Mouse (Mus musculus): ENCODE results near the gene Tbx6. TPM values are rescaled to one million over a fixed set of nuclear protein-coding genes. Genes with fewer than 3 reads are reported as not detected.

The Tbx6 gene
- polyA plus RNA-seq, 1 experiment from 2014 or later, result 0.29 TPM

GRCm38 (mm10) chr7:126825403-126825802 is 44.1 kb downstream of the Tbx6 start:
- no peak overlapping the region for H3K9ac ChIP-seq (replicated peaks)
- H3K9me3 ChIP-seq (ENCODE audit: low read length), result no peaks in the 10 kb centered on the region
- ATAC-seq (no peak), DNase-seq (peak; percentile 53)
- no peak overlapping the region for H3K4me2 ChIP-seq (ENCODE audit: low read depth, low read length)
- 20% methylated on average over 8 of the region's 8 CpGs for WGBS (ENCODE audit: insufficient replicate concordance)
- no peaks in the 10 kb centered on the region for H3K4me1 ChIP-seq (ENCODE audit: insufficient read depth)
- peaks cover 37% of the 10 kb centered on the region for H3K27me3 ChIP-seq (ENCODE audit: insufficient read depth, low read length)
- H3K36me3 ChIP-seq (replicated peaks; ENCODE audit: insufficient read depth, low read length), result no peaks in the 10 kb centered on the region
- TF ChIP-seq CTCF (IDR thresholded peaks at IDR 0.05; ENCODE audit: low read depth) (no peak), EP300 (IDR thresholded peaks at IDR 0.05; ENCODE audit: low read depth) (no peak)
- H3K27ac ChIP-seq (ENCODE audit: low read depth), result no peak overlapping the region
- no peak overlapping the region for H3K4me3 ChIP-seq (ENCODE audit: low read depth, low read length)

- no peak for TF ChIP-seq CTCF (IDR thresholded peaks at IDR 0.05; ENCODE audit: low read depth)
- no peak for TF ChIP-seq EP300 (IDR thresholded peaks at IDR 0.05; ENCODE audit: low read depth)
- no peak for ATAC-seq
- Histone ChIP-seq H3K4me1 (ENCODE audit: insufficient read depth) (no peaks in the 10 kb centered on the region), H3K9ac (replicated peaks) (no peak overlapping the region), H3K9me3 (ENCODE audit: low read length) (no peaks in the 10 kb centered on the region), H3K4me3 (ENCODE audit: low read depth, low read length) (no peak overlapping the region), H3K27me3 (ENCODE audit: insufficient read depth, low read length) (peaks cover 37% of the 10 kb centered on the region), H3K36me3 (replicated peaks; ENCODE audit: insufficient read depth, low read length) (no peaks in the 10 kb centered on the region), H3K27ac (ENCODE audit: low read depth) (no peak overlapping the region), H3K4me2 (ENCODE audit: low read depth, low read length) (no peak overlapping the region)
- 62% methylated on average over 5 of the region's 5 CpGs for WGBS (ENCODE audit: insufficient replicate concordance)
- DNase-seq, result no peak
Observed at GRCm38 (mm10) chr7:126825952-126826351, 44.7 kb downstream of the Tbx6 start.

- Histone ChIP-seq H3K4me1 (ENCODE audit: insufficient read depth) (peaks cover 8% of the 10 kb centered on the region; the same call in 1 of the 2 replicates), H3K9ac (replicated peaks) (peak within 1 kb of the TSS; percentile 51; the same call in 1 of the 2 replicates), H3K36me3 (replicated peaks; ENCODE audit: insufficient read depth, low read length) (no peaks in the 10 kb centered on the region), H3K27ac (ENCODE audit: low read depth) (no peak within 1 kb of the TSS), H3K9me3 (ENCODE audit: low read length) (no peaks in the 10 kb centered on the region), H3K27me3 (ENCODE audit: insufficient read depth, low read length) (peaks cover 8% of the 10 kb centered on the region; the same call in 1 of the 2 replicates), H3K4me3 (ENCODE audit: low read depth, low read length) (peak within 1 kb of the TSS; percentile 30; the same call in 1 of the 2 replicates), H3K4me2 (ENCODE audit: low read depth, low read length) (peak within 1 kb of the TSS; percentile 65)
- 61% methylated on average over 5 of the region's 5 CpGs for WGBS (ENCODE audit: insufficient replicate concordance)
- ATAC-seq (no peak), DNase-seq (no peak)
- TF ChIP-seq CTCF (IDR thresholded peaks at IDR 0.05; ENCODE audit: low read depth) (no peak), EP300 (IDR thresholded peaks at IDR 0.05; ENCODE audit: low read depth) (no peak)
Observed at GRCm38 (mm10) chr7:126831539-126831938, 50.3 kb downstream of the Tbx6 start, which contains the start of gene 4930451I11Rik. Gene 4930451I11Rik, minus strand, starts transcription at chr7:126831639.

- Histone ChIP-seq H3K27ac (ENCODE audit: low read depth) (no peak overlapping the region), H3K36me3 (replicated peaks; ENCODE audit: insufficient read depth, low read length) (no peaks in the 10 kb centered on the region), H3K27me3 (ENCODE audit: insufficient read depth, low read length) (peaks cover 8% of the 10 kb centered on the region; the same call in 1 of the 2 replicates), H3K4me3 (ENCODE audit: low read depth, low read length) (peak overlapping the region; percentile 30; the same call in 1 of the 2 replicates), H3K4me1 (ENCODE audit: insufficient read depth) (peaks cover 11% of the 10 kb centered on the region; the same call in 1 of the 2 replicates), H3K9ac (replicated peaks) (peak overlapping the region; percentile 51; the same call in 1 of the 2 replicates), H3K4me2 (ENCODE audit: low read depth, low read length) (peak overlapping the region; percentile 65), H3K9me3 (ENCODE audit: low read length) (no peaks in the 10 kb centered on the region)
- ATAC-seq (peak; percentile 91), DNase-seq (peak; percentile 87)
- under 1% methylated on average over 21 of the region's 21 CpGs for WGBS (ENCODE audit: insufficient replicate concordance)
- TF ChIP-seq EP300 (IDR thresholded peaks at IDR 0.05; ENCODE audit: low read depth) (no peak), CTCF (IDR thresholded peaks at IDR 0.05; ENCODE audit: low read depth) (peak; percentile 92)
Observed at GRCm38 (mm10) chr7:126832036-126832598, 50.8 kb downstream of the Tbx6 start.

- Histone ChIP-seq H3K9me3 (ENCODE audit: low read length) (no peaks in the 10 kb centered on the region), H3K27me3 (ENCODE audit: insufficient read depth, low read length) (peaks cover 7% of the 10 kb centered on the region; the same call in 1 of the 2 replicates), H3K4me1 (ENCODE audit: insufficient read depth) (peaks cover 11% of the 10 kb centered on the region; the same call in 1 of the 2 replicates), H3K4me3 (ENCODE audit: low read depth, low read length) (no peak overlapping the region), H3K36me3 (replicated peaks; ENCODE audit: insufficient read depth, low read length) (no peaks in the 10 kb centered on the region), H3K4me2 (ENCODE audit: low read depth, low read length) (no peak overlapping the region), H3K9ac (replicated peaks) (no peak overlapping the region), H3K27ac (ENCODE audit: low read depth) (no peak overlapping the region)
- DNase-seq (no peak), ATAC-seq (no peak)
- no peak for TF ChIP-seq EP300 (IDR thresholded peaks at IDR 0.05; ENCODE audit: low read depth)
- TF ChIP-seq CTCF (IDR thresholded peaks at IDR 0.05; ENCODE audit: low read depth), result no peak
- 90% methylated on average over 1 of the region's 1 CpGs for WGBS (ENCODE audit: insufficient replicate concordance)
Observed at GRCm38 (mm10) chr7:126833294-126833693, 52.0 kb downstream of the Tbx6 start.

Other genes with a start within 250 kb of the Tbx6 start
- 78.4 and 90.9 TPM in 2 replicates for gene Eif3c, start 215.1 kb upstream of the Tbx6 start, polyA plus RNA-seq (2015; fragmentation: Nextera tagmentation; extraction: Ambion mirVana)
- 3.0 and 4.0 TPM in 2 replicates for gene Apobr, start 196.5 kb upstream of the Tbx6 start, polyA plus RNA-seq (2015; fragmentation: Nextera tagmentation; extraction: Ambion mirVana)
- 12.3 and 14.6 TPM in 2 replicates for gene Cln3, start 195.7 kb upstream of the Tbx6 start, polyA plus RNA-seq (2015; fragmentation: Nextera tagmentation; extraction: Ambion mirVana)
- 0.18 and 0.21 TPM in 2 replicates for gene Il27, start 186.5 kb upstream of the Tbx6 start, polyA plus RNA-seq (2015; fragmentation: Nextera tagmentation; extraction: Ambion mirVana)
- gene Nupr1, start 150.6 kb upstream of the Tbx6 start, polyA plus RNA-seq (2015; fragmentation: Nextera tagmentation; extraction: Ambion mirVana), result 4.0 and 4.5 TPM in 2 replicates
- gene Sgf29, start 132.2 kb upstream of the Tbx6 start, polyA plus RNA-seq (2015; fragmentation: Nextera tagmentation; extraction: Ambion mirVana), result 22.7 and 22.8 TPM in 2 replicates
- gene Sult1a1, start 105.1 kb upstream of the Tbx6 start, polyA plus RNA-seq (2015; fragmentation: Nextera tagmentation; extraction: Ambion mirVana), result 221 and 241 TPM in 2 replicates
- gene Bola2, start 86.1 kb upstream of the Tbx6 start, polyA plus RNA-seq (2015; fragmentation: Nextera tagmentation; extraction: Ambion mirVana), result 86.5 and 93.5 TPM in 2 replicates
- gene Slx1b, start 85.7 kb upstream of the Tbx6 start, polyA plus RNA-seq (2015; fragmentation: Nextera tagmentation; extraction: Ambion mirVana), result 2.6 and 3.7 TPM in 2 replicates
- gene Coro1a, start 73.7 kb upstream of the Tbx6 start, polyA plus RNA-seq (2015; fragmentation: Nextera tagmentation; extraction: Ambion mirVana), result 121 and 130 TPM in 2 replicates
- gene Mapk3, start 21.9 kb upstream of the Tbx6 start, polyA plus RNA-seq (2015; fragmentation: Nextera tagmentation; extraction: Ambion mirVana), result 20.3 and 21.0 TPM in 2 replicates
- 0.77 and 1.6 TPM in 2 replicates for gene Gdpd3, start 15.1 kb upstream of the Tbx6 start, polyA plus RNA-seq (2015; fragmentation: Nextera tagmentation; extraction: Ambion mirVana)
- gene Ypel3, start 4.5 kb upstream of the Tbx6 start, polyA plus RNA-seq (2015; fragmentation: Nextera tagmentation; extraction: Ambion mirVana), result 65.0 and 74.7 TPM in 2 replicates
- 69.9 and 72.1 TPM in 2 replicates for gene Ppp4c, start 11.0 kb downstream of the Tbx6 start, polyA plus RNA-seq (2015; fragmentation: Nextera tagmentation; extraction: Ambion mirVana)
- gene Fam57b, start 16.2 kb downstream of the Tbx6 start, polyA plus RNA-seq (2015; fragmentation: Nextera tagmentation; extraction: Ambion mirVana), result 0.06 and 0.09 TPM in 2 replicates
- not detected in 2 replicates for gene 4930451I11Rik, start 50.2 kb downstream of the Tbx6 start, polyA plus RNA-seq (2015; fragmentation: Nextera tagmentation; extraction: Ambion mirVana)
- not detected in 2 replicates for gene Doc2a, start 65.9 kb downstream of the Tbx6 start, polyA plus RNA-seq (2015; fragmentation: Nextera tagmentation; extraction: Ambion mirVana)
- 6.5 and 7.2 TPM in 2 replicates for gene Hirip3, start 80.5 kb downstream of the Tbx6 start, polyA plus RNA-seq (2015; fragmentation: Nextera tagmentation; extraction: Ambion mirVana)
- gene Ino80e, start 80.9 kb downstream of the Tbx6 start, polyA plus RNA-seq (2015; fragmentation: Nextera tagmentation; extraction: Ambion mirVana), result 17.2 and 20.6 TPM in 2 replicates
- 7.5 and 8.7 TPM in 2 replicates for gene Taok2, start 103.2 kb downstream of the Tbx6 start, polyA plus RNA-seq (2015; fragmentation: Nextera tagmentation; extraction: Ambion mirVana)
- 35.6 and 38.4 TPM in 2 replicates for gene Tmem219, start 141.4 kb downstream of the Tbx6 start, polyA plus RNA-seq (2015; fragmentation: Nextera tagmentation; extraction: Ambion mirVana)
- 4.4 and 4.6 TPM in 2 replicates for gene Kctd13, start 147.4 kb downstream of the Tbx6 start, polyA plus RNA-seq (2015; fragmentation: Nextera tagmentation; extraction: Ambion mirVana)
- not detected in 2 replicates for gene Asphd1, start 168.1 kb downstream of the Tbx6 start, polyA plus RNA-seq (2015; fragmentation: Nextera tagmentation; extraction: Ambion mirVana)
- gene Sez6l2, start 169.1 kb downstream of the Tbx6 start, polyA plus RNA-seq (2015; fragmentation: Nextera tagmentation; extraction: Ambion mirVana), result 0.09 and 0.43 TPM in 2 replicates
- 33.2 and 37.4 TPM in 2 replicates for gene Cdipt, start 194.4 kb downstream of the Tbx6 start, polyA plus RNA-seq (2015; fragmentation: Nextera tagmentation; extraction: Ambion mirVana)
- gene Cdiptos, start 194.6 kb downstream of the Tbx6 start, polyA plus RNA-seq (2015; fragmentation: Nextera tagmentation; extraction: Ambion mirVana), result 0.68 and 1.0 TPM in 2 replicates
- 10.5 and 10.9 TPM in 2 replicates for gene Mvp, start 233.1 kb downstream of the Tbx6 start, polyA plus RNA-seq (2015; fragmentation: Nextera tagmentation; extraction: Ambion mirVana)
- gene Pagr1b, start 235.0 kb downstream of the Tbx6 start, polyA plus RNA-seq (2015; fragmentation: Nextera tagmentation; extraction: Ambion mirVana), result 0.26 TPM in 1 of 2 replicates, not detected in the other
- 12.2 and 13.8 TPM in 2 replicates for gene Pagr1a, start 235.9 kb downstream of the Tbx6 start, polyA plus RNA-seq (2015; fragmentation: Nextera tagmentation; extraction: Ambion mirVana)
- 4.5 and 7.8 TPM in 2 replicates for gene Gm42742, start 239.6 kb downstream of the Tbx6 start, polyA plus RNA-seq (2015; fragmentation: Nextera tagmentation; extraction: Ambion mirVana)
- 0.18 TPM in 1 of 2 replicates, not detected in the other for gene Prrt2, start 239.7 kb downstream of the Tbx6 start, polyA plus RNA-seq (2015; fragmentation: Nextera tagmentation; extraction: Ambion mirVana)
- gene Maz, start 245.6 kb downstream of the Tbx6 start, polyA plus RNA-seq (2015; fragmentation: Nextera tagmentation; extraction: Ambion mirVana), result 20.0 and 24.0 TPM in 2 replicates

All from liver, postnatal 0 days (tissue).